Mouse (Mus musculus): ENCODE data around the gene Cenph. TPM values are rescaled to one million over a fixed set of nuclear protein-coding genes. Genes with fewer than 3 reads are reported as not detected.
"Not testable (repeated sequence)": the region's sequence is repeated elsewhere in the genome, so short reads cannot be mapped to it uniquely, and the experiment has no call there.

Gene Cenph
- polyA plus RNA-seq (2014; fragmentation: Nextera tagmentation; extraction: Ambion mirVana), result 23.3 and 30.5 TPM in 2 replicates

GRCm38 (mm10) chr13:100775252-100776055, at the start of gene Cenph:
Gene Cenph, minus strand, starts transcription at chr13:100775899.
- ATAC-seq (ENCODE audit: low read depth) (peak; percentile 98), DNase-seq (ENCODE audit: low spot score) (peak; percentile 96)
- Histone ChIP-seq H3K4me2 (ENCODE audit: low read depth, low read length) (peak within 1 kb of the TSS; percentile 93), H3K27me3 (replicated peaks; ENCODE audit: control insufficient read depth, insufficient read depth, low read length) (no peaks in the 10 kb centered on the region), H3K36me3 (ENCODE audit: control insufficient read depth, insufficient read depth, low read length) (peaks cover 37% of the 10 kb centered on the region), H3K9me3 (ENCODE audit: control insufficient read depth, low read length) (no peaks in the 10 kb centered on the region), H3K4me3 (ENCODE audit: low read depth, low read length) (peak within 1 kb of the TSS; percentile 70), H3K27ac (replicated peaks; ENCODE audit: low read depth, low read length) (peak within 1 kb of the TSS; percentile 53; the same call in 1 of the 2 replicates), H3K4me1 (ENCODE audit: control insufficient read depth, insufficient read depth, low read length) (no peaks in the 10 kb centered on the region), H3K9ac (ENCODE audit: low read depth, low read length) (peak within 1 kb of the TSS; percentile 71)
- WGBS, result under 1% methylated on average over 33 of the region's 46 CpGs

GRCm38 (mm10) chr13:100824916-100825315, 49.2 kb upstream of the Cenph start:
- Histone ChIP-seq H3K4me2 (ENCODE audit: low read depth, low read length) (no peak overlapping the region), H3K27me3 (replicated peaks; ENCODE audit: control insufficient read depth, insufficient read depth, low read length) (no peaks in the 10 kb centered on the region), H3K9ac (ENCODE audit: low read depth, low read length) (no peak overlapping the region), H3K27ac (replicated peaks; ENCODE audit: low read depth, low read length) (no peak overlapping the region), H3K4me1 (ENCODE audit: control insufficient read depth, insufficient read depth, low read length) (no peaks in the 10 kb centered on the region), H3K4me3 (ENCODE audit: low read depth, low read length) (no peak overlapping the region), H3K36me3 (ENCODE audit: control insufficient read depth, insufficient read depth, low read length) (peaks cover 80% of the 10 kb centered on the region), H3K9me3 (ENCODE audit: control insufficient read depth, low read length) (no peaks in the 10 kb centered on the region)
- 89% methylated on average over 3 of the region's 3 CpGs for WGBS
- ATAC-seq (ENCODE audit: low read depth) (no peak), DNase-seq (ENCODE audit: low spot score) (no peak)

GRCm38 (mm10) chr13:100824306-100824705, 48.6 kb upstream of the Cenph start:
- WGBS, result 78% methylated on average over 6 of the region's 6 CpGs
- no peak overlapping the region for H3K4me2 ChIP-seq (ENCODE audit: low read depth, low read length)
- DNase-seq (ENCODE audit: low spot score) (no peak), ATAC-seq (ENCODE audit: low read depth) (no peak)
- H3K27me3 ChIP-seq (replicated peaks; ENCODE audit: control insufficient read depth, insufficient read depth, low read length), result no peaks in the 10 kb centered on the region
- no peak overlapping the region for H3K27ac ChIP-seq (replicated peaks; ENCODE audit: low read depth, low read length)
- H3K4me1 ChIP-seq (ENCODE audit: control insufficient read depth, insufficient read depth, low read length), result no peaks in the 10 kb centered on the region
- no peak overlapping the region for H3K4me3 ChIP-seq (ENCODE audit: low read depth, low read length)
- no peaks in the 10 kb centered on the region for H3K9me3 ChIP-seq (ENCODE audit: control insufficient read depth, low read length)
- H3K36me3 ChIP-seq (ENCODE audit: control insufficient read depth, insufficient read depth, low read length), result peaks cover 85% of the 10 kb centered on the region
- H3K9ac ChIP-seq (ENCODE audit: low read depth, low read length), result no peak overlapping the region

- Histone ChIP-seq H3K4me3 (ENCODE audit: low read depth, low read length) (no peak overlapping the region), H3K4me2 (ENCODE audit: low read depth, low read length) (no peak overlapping the region), H3K36me3 (ENCODE audit: control insufficient read depth, insufficient read depth, low read length) (peaks cover 89% of the 10 kb centered on the region), H3K27me3 (replicated peaks; ENCODE audit: control insufficient read depth, insufficient read depth, low read length) (no peaks in the 10 kb centered on the region), H3K9ac (ENCODE audit: low read depth, low read length) (no peak overlapping the region), H3K9me3 (ENCODE audit: control insufficient read depth, low read length) (no peaks in the 10 kb centered on the region), H3K27ac (replicated peaks; ENCODE audit: low read depth, low read length) (no peak overlapping the region), H3K4me1 (ENCODE audit: control insufficient read depth, insufficient read depth, low read length) (no peaks in the 10 kb centered on the region)
- ATAC-seq (ENCODE audit: low read depth), result no peak
- 90% methylated on average over 3 of the region's 3 CpGs for WGBS
- DNase-seq (ENCODE audit: low spot score), result no peak
Observed at GRCm38 (mm10) chr13:100823863-100824262, 48.2 kb upstream of the Cenph start.

GRCm38 (mm10) chr13:100814451-100814850, 38.8 kb upstream of the Cenph start:
- peaks cover 87% of the 10 kb centered on the region for H3K36me3 ChIP-seq (ENCODE audit: control insufficient read depth, insufficient read depth, low read length)
- H3K4me1 ChIP-seq (ENCODE audit: control insufficient read depth, insufficient read depth, low read length), result no peaks in the 10 kb centered on the region
- no peak overlapping the region for H3K9ac ChIP-seq (ENCODE audit: low read depth, low read length)
- no peak overlapping the region for H3K27ac ChIP-seq (replicated peaks; ENCODE audit: low read depth, low read length)
- no peak for DNase-seq (ENCODE audit: low spot score)
- 94% methylated on average over 6 of the region's 6 CpGs for WGBS
- H3K4me3 ChIP-seq (ENCODE audit: low read depth, low read length), result no peak overlapping the region
- no peaks in the 10 kb centered on the region for H3K27me3 ChIP-seq (replicated peaks; ENCODE audit: control insufficient read depth, insufficient read depth, low read length)
- H3K4me2 ChIP-seq (ENCODE audit: low read depth, low read length), result no peak overlapping the region
- no peaks in the 10 kb centered on the region for H3K9me3 ChIP-seq (ENCODE audit: control insufficient read depth, low read length)
- no peak for ATAC-seq (ENCODE audit: low read depth)

GRCm38 (mm10) chr13:100805776-100806175, 30.1 kb upstream of the Cenph start:
- Histone ChIP-seq H3K4me1 (ENCODE audit: control insufficient read depth, insufficient read depth, low read length) (no peaks in the 10 kb centered on the region), H3K4me3 (ENCODE audit: low read depth, low read length) (no peak overlapping the region), H3K9ac (ENCODE audit: low read depth, low read length) (no peak overlapping the region), H3K4me2 (ENCODE audit: low read depth, low read length) (no peak overlapping the region), H3K27me3 (replicated peaks; ENCODE audit: control insufficient read depth, insufficient read depth, low read length) (no peaks in the 10 kb centered on the region), H3K9me3 (ENCODE audit: control insufficient read depth, low read length) (no peaks in the 10 kb centered on the region), H3K27ac (replicated peaks; ENCODE audit: low read depth, low read length) (no peak overlapping the region), H3K36me3 (ENCODE audit: control insufficient read depth, insufficient read depth, low read length) (peaks cover 81% of the 10 kb centered on the region)
- no peak for ATAC-seq (ENCODE audit: low read depth)
- WGBS, result 97% methylated on average over 3 of the region's 3 CpGs
- DNase-seq (ENCODE audit: low spot score), result no peak

- Histone ChIP-seq H3K27me3 (replicated peaks; ENCODE audit: control insufficient read depth, insufficient read depth, low read length) (no peaks in the 10 kb centered on the region), H3K4me1 (ENCODE audit: control insufficient read depth, insufficient read depth, low read length) (no peaks in the 10 kb centered on the region), H3K4me3 (ENCODE audit: low read depth, low read length) (no peak overlapping the region), H3K9ac (ENCODE audit: low read depth, low read length) (no peak overlapping the region), H3K4me2 (ENCODE audit: low read depth, low read length) (no peak overlapping the region), H3K36me3 (ENCODE audit: control insufficient read depth, insufficient read depth, low read length) (peaks cover 23% of the 10 kb centered on the region), H3K27ac (replicated peaks; ENCODE audit: low read depth, low read length) (no peak overlapping the region), H3K9me3 (ENCODE audit: control insufficient read depth, low read length) (no peaks in the 10 kb centered on the region; the same call in 1 of the 2 replicates)
- no peak for DNase-seq (ENCODE audit: low spot score)
- no peak for ATAC-seq (ENCODE audit: low read depth)
- 86% methylated on average over 6 of the region's 6 CpGs for WGBS
Observed at GRCm38 (mm10) chr13:100797171-100797570, 21.5 kb upstream of the Cenph start.

- Histone ChIP-seq H3K4me3 (ENCODE audit: low read depth, low read length) (no peak overlapping the region), H3K4me1 (ENCODE audit: control insufficient read depth, insufficient read depth, low read length) (peaks cover 12% of the 10 kb centered on the region; the same call in 1 of the 2 replicates), H3K9ac (ENCODE audit: low read depth, low read length) (no peak overlapping the region), H3K36me3 (ENCODE audit: control insufficient read depth, insufficient read depth, low read length) (no peaks in the 10 kb centered on the region), H3K27ac (replicated peaks; ENCODE audit: low read depth, low read length) (no peak overlapping the region), H3K9me3 (ENCODE audit: control insufficient read depth, low read length) (no peaks in the 10 kb centered on the region; the same call in 1 of the 2 replicates), H3K27me3 (replicated peaks; ENCODE audit: control insufficient read depth, insufficient read depth, low read length) (no peaks in the 10 kb centered on the region), H3K4me2 (ENCODE audit: low read depth, low read length) (no peak overlapping the region)
- DNase-seq (ENCODE audit: low spot score) (no peak), ATAC-seq (ENCODE audit: low read depth) (no peak)
- WGBS, result 71% methylated on average over 3 of the region's 3 CpGs
Observed at GRCm38 (mm10) chr13:100789083-100789482, 13.4 kb upstream of the Cenph start.

GRCm38 (mm10) chr13:100788057-100788456, 12.4 kb upstream of the Cenph start:
- H3K27ac ChIP-seq (replicated peaks; ENCODE audit: low read depth, low read length); H3K27me3 ChIP-seq (replicated peaks; ENCODE audit: control insufficient read depth, insufficient read depth, low read length); H3K9ac ChIP-seq (ENCODE audit: low read depth, low read length); H3K4me3 ChIP-seq (ENCODE audit: low read depth, low read length); H3K9me3 ChIP-seq (ENCODE audit: control insufficient read depth, low read length); H3K36me3 ChIP-seq (ENCODE audit: control insufficient read depth, insufficient read depth, low read length); H3K4me2 ChIP-seq (ENCODE audit: low read depth, low read length); DNase-seq (ENCODE audit: low spot score); ATAC-seq (ENCODE audit: low read depth): not testable (repeated sequence)
- 93% methylated on average over 12 of the region's 14 CpGs for WGBS
- peaks cover 12% of the 10 kb centered on the region; the same call in 1 of the 2 replicates for H3K4me1 ChIP-seq (ENCODE audit: control insufficient read depth, insufficient read depth, low read length)

Data from embryonic facial prominence, embryonic 14.5 days (tissue).